10 mouse cellular contexts compared by ENCODE assay signal in genomic region chr17:73942268-73942962, GRCm38 (mm10). TPM values are rescaled to one million over a fixed set of nuclear protein-coding genes. Genes with fewer than 3 reads are reported as not detected.
A peak's percentile ranks its signal among the peaks of the same experiment; 100 is the strongest.
DNase-seq lines count a peak whose midpoint lies in the region; ATAC-seq and TF ChIP-seq lines count a peak whose summit lies in the region.
"Had no signal": no experiment of that assay in that cellular context is flagged by ENCODE, and none has a peak within 500 bp of the region (broad histone marks: within the 10 kb centered on the region; RNA-seq: fewer than 3 reads in every experiment).

No protein-coding gene starts in this region.

- H3K79me2 ChIP-seq in MEL (ENCODE audit: control insufficient read depth, insufficient read depth, low read length, poor library complexity) = no peaks in the 10 kb centered on the region

- DNase-seq in kidney, adult 2 months = peak; percentile 68
- peak; percentile 35 for DNase-seq in MEL (ENCODE audit: low read depth, low spot score)
- peak; percentile 65 to 81 for DNase-seq in heart, adult 9 months (ENCODE audit: low spot score in 2 of 2)
- DNase-seq in cerebellum, postnatal 14 days = no peak
- no peak for DNase-seq in left cerebral cortex, adult 18-20 months (ENCODE audit: low spot score in 2 of 2)
- DNase-seq: cerebellum, postnatal 25 days had no signal

- no peak overlapping the region for H3K9ac ChIP-seq in kidney, embryonic 16.5 days (replicated peaks; ENCODE audit: low read length)
- no peak overlapping the region for H3K9ac ChIP-seq in MEL (ENCODE audit: control insufficient read depth, low read depth, low read length, poor library complexity, severe bottlenecking)
- H3K9ac ChIP-seq in forebrain, embryonic 16.5 days (replicated peaks; ENCODE audit: low read depth, low read length) = no peak overlapping the region

- no peak overlapping the region for H3K4me3 ChIP-seq in kidney, adult 2 months (ENCODE audit: insufficient read depth, low read depth, low read length)
- H3K4me3 ChIP-seq in kidney, embryonic 16.5 days (ENCODE audit: low read length) = no peak overlapping the region
- peak overlapping the region; percentile 5 to 44; a peak in 3 of 4 replicates for H3K4me3 ChIP-seq in MEL (ENCODE audit: control insufficient read depth in 1 of 2, insufficient read depth in 1 of 2, low read depth in 2 of 2, low read length in 2 of 2)
- H3K4me3 ChIP-seq in megakaryocyte, embryonic 14.5 days (replicated peaks) = peak overlapping the region; percentile 82
- no peak overlapping the region for H3K4me3 ChIP-seq in forebrain, embryonic 16.5 days (replicated peaks; ENCODE audit: low read length)

- H3K4me2 ChIP-seq in kidney, embryonic 16.5 days (replicated peaks; ENCODE audit: low read depth, low read length) = no peak overlapping the region
- no peak overlapping the region for H3K4me2 ChIP-seq in forebrain, embryonic 16.5 days (ENCODE audit: low read length)

- WGBS in kidney, adult 2 months = 32% methylated on average over 3 of the region's 3 CpGs
- 57% methylated on average over 3 of the region's 3 CpGs for WGBS in kidney, embryonic 16.5 days
- WGBS in forebrain, embryonic 16.5 days = 90% methylated on average over 3 of the region's 3 CpGs

- no peaks in the 10 kb centered on the region for H3K27me3 ChIP-seq in kidney, adult 2 months (replicated peaks; ENCODE audit: control insufficient read depth, insufficient read depth, low read length)
- H3K27me3 ChIP-seq in kidney, embryonic 16.5 days (ENCODE audit: insufficient read depth, low read length) = no peaks in the 10 kb centered on the region
- no peaks in the 10 kb centered on the region for H3K27me3 ChIP-seq in MEL (ENCODE audit: control insufficient read depth in 1 of 2, insufficient read depth in 2 of 2, low read length in 2 of 2)
- H3K27me3 ChIP-seq in megakaryocyte, embryonic 14.5 days (replicated peaks) = peaks cover 32% of the 10 kb centered on the region
- no peaks in the 10 kb centered on the region for H3K27me3 ChIP-seq in forebrain, embryonic 16.5 days (replicated peaks; ENCODE audit: control insufficient read depth, insufficient read depth, low read length)

- no peaks in the 10 kb centered on the region for H3K36me3 ChIP-seq in kidney, adult 2 months (ENCODE audit: control insufficient read depth, insufficient read depth, low read length)
- no peaks in the 10 kb centered on the region for H3K36me3 ChIP-seq in kidney, embryonic 16.5 days (ENCODE audit: insufficient read depth, low read length)
- H3K36me3 ChIP-seq in MEL (ENCODE audit: control insufficient read depth in 1 of 2, insufficient read depth in 2 of 2, low read length in 2 of 2) = peaks cover 0 to 2% of the 10 kb centered on the region in 2 experiments; a peak in 1 of 4 replicates
- H3K36me3 ChIP-seq in megakaryocyte, embryonic 14.5 days (replicated peaks; ENCODE audit: low read length) = no peaks in the 10 kb centered on the region
- H3K36me3 ChIP-seq in forebrain, embryonic 16.5 days (ENCODE audit: control insufficient read depth, insufficient read depth) = no peaks in the 10 kb centered on the region
- H3K36me3 ChIP-seq: G1E had no signal

- peak in 1 of 2 experiments; percentile 35; a peak in 1 of 4 replicates for TF ChIP-seq EP300 in MEL (IDR thresholded peaks at IDR 0.05; ENCODE audit: low read depth in 1 of 2, low read length in 2 of 2)

- H3K9me3 ChIP-seq in kidney, embryonic 16.5 days (ENCODE audit: low read length) = no peaks in the 10 kb centered on the region
- no peaks in the 10 kb centered on the region for H3K9me3 ChIP-seq in MEL (replicated peaks; ENCODE audit: insufficient read depth, low read length)
- H3K9me3 ChIP-seq in megakaryocyte, embryonic 14.5 days = no peaks in the 10 kb centered on the region
- H3K9me3 ChIP-seq in forebrain, embryonic 16.5 days (ENCODE audit: control insufficient read depth, low read length) = no peaks in the 10 kb centered on the region

- TF ChIP-seq CTCF in kidney, adult 2 months (conservative IDR thresholded peaks at IDR 0.05; ENCODE audit: insufficient read depth, insufficient read length, low read depth, low read length) = no peak
- TF ChIP-seq CTCF in MEL (IDR thresholded peaks at IDR 0.05 in 2 of 3, conservative IDR thresholded peaks at IDR 0.05 in 1 of 3; ENCODE audit: control insufficient read depth in 1 of 3, insufficient read depth in 1 of 3, low read depth in 2 of 3, low read length in 3 of 3, poor library complexity in 1 of 3, severe bottlenecking in 1 of 3) = no peak

- peaks cover 9% of the 10 kb centered on the region; the same call in 1 of the 2 replicates for H3K4me1 ChIP-seq in kidney, adult 2 months (ENCODE audit: control insufficient read depth, insufficient read depth, low read length)
- no peaks in the 10 kb centered on the region for H3K4me1 ChIP-seq in kidney, embryonic 16.5 days (ENCODE audit: insufficient read depth, low read length)
- peaks cover 0 to 3% of the 10 kb centered on the region in 2 experiments; a peak in 1 of 4 replicates for H3K4me1 ChIP-seq in MEL (ENCODE audit: control insufficient read depth in 1 of 2, insufficient read depth in 2 of 2, low read length in 2 of 2)
- peaks cover 10% of the 10 kb centered on the region for H3K4me1 ChIP-seq in megakaryocyte, embryonic 14.5 days
- H3K4me1 ChIP-seq in forebrain, embryonic 16.5 days (replicated peaks; ENCODE audit: control insufficient read depth, insufficient read depth, low read length) = no peaks in the 10 kb centered on the region

- no peak for ATAC-seq in kidney, embryonic 16.5 days (ENCODE audit: low FRiP score, low TSS enrichment)
- no peak for ATAC-seq in forebrain, embryonic 16.5 days

- peak overlapping the region; percentile 77 for H3K27ac ChIP-seq in kidney, adult 2 months (ENCODE audit: insufficient read depth, low read depth, low read length)
- no peak overlapping the region for H3K27ac ChIP-seq in kidney, embryonic 16.5 days (ENCODE audit: low read length)
- H3K27ac ChIP-seq in MEL (ENCODE audit: control insufficient read depth, low read depth, low read length) = no peak overlapping the region
- no peak overlapping the region for H3K27ac ChIP-seq in forebrain, embryonic 16.5 days (ENCODE audit: low read length)

- no peak for TF ChIP-seq POLR2A in kidney, adult 2 months (IDR thresholded peaks at IDR 0.05; ENCODE audit: low read depth, low read length)
- TF ChIP-seq POLR2A in MEL (IDR thresholded peaks at IDR 0.05; ENCODE audit: control insufficient read depth in 1 of 2, insufficient read depth in 1 of 2, low read depth in 1 of 2, low read length in 2 of 2, poor library complexity in 1 of 2) = no peak

- TF ChIP-seq RAD21 in MEL (IDR thresholded peaks at IDR 0.05; ENCODE audit: low read depth, low read length) = no peak

TF ChIP-seq in MEL, 35 proteins besides CTCF, POLR2A, EP300 and RAD21:
- TF ChIP-seq E2F4 (IDR thresholded peaks at IDR 0.05; ENCODE audit: borderline replicate concordance, low read depth, low read length) (no peak), JUND (IDR thresholded peaks at IDR 0.05; ENCODE audit: low read depth, low read length) (no peak), RCOR1 (IDR thresholded peaks at IDR 0.05; ENCODE audit: low read depth, low read length) (peak; percentile 52; the same call in 1 of the 2 replicates), GATA1 (IDR thresholded peaks at IDR 0.05; ENCODE audit: low read depth, low read length) (no peak), MEF2A (IDR thresholded peaks at IDR 0.05; ENCODE audit: extremely low read depth, insufficient replicate concordance, low read depth, low read length, poor library complexity, severe bottlenecking) (no peak), USF2 (IDR thresholded peaks at IDR 0.05; ENCODE audit: borderline replicate concordance in 1 of 2, insufficient read depth in 1 of 2, low read depth in 1 of 2, low read length in 2 of 2) (no peak), HCFC1 (IDR thresholded peaks at IDR 0.05; ENCODE audit: low read depth, low read length) (no peak), NRF1 (IDR thresholded peaks at IDR 0.05; ENCODE audit: insufficient read depth, low read depth, low read length, poor library complexity, severe bottlenecking) (no peak), KAT2A (conservative IDR thresholded peaks at IDR 0.05; ENCODE audit: low read depth, low read length) (no peak), MAFK (IDR thresholded peaks at IDR 0.05; ENCODE audit: borderline replicate concordance, low read depth, low read length) (no peak), MYC (IDR thresholded peaks at IDR 0.05; ENCODE audit: low read depth, low read length) (no peak), MXI1 (IDR thresholded peaks at IDR 0.05; ENCODE audit: low read depth, low read length) (no peak), ZNF384 (IDR thresholded peaks at IDR 0.05; ENCODE audit: low read depth, low read length) (no peak), CHD1 (IDR thresholded peaks at IDR 0.05; ENCODE audit: low read depth, low read length) (no peak), TCF12 (IDR thresholded peaks at IDR 0.05; ENCODE audit: low read depth, low read length) (0 out of 2 replicates have a peak, but pooled peaks have one; percentile 8), TAL1 (IDR thresholded peaks at IDR 0.05; ENCODE audit: low read length) (no peak), CHD2 (IDR thresholded peaks at IDR 0.05; ENCODE audit: low read length) (no peak), SIN3A (IDR thresholded peaks at IDR 0.05; ENCODE audit: low read length) (no peak; the same call in 1 of the 2 replicates), ETS1 (IDR thresholded peaks at IDR 0.05; ENCODE audit: low read depth, low read length) (peak; percentile 41; the same call in 1 of the 2 replicates), ELF1 (IDR thresholded peaks at IDR 0.05; ENCODE audit: low read depth, low read length) (no peak)

RNA-seq across cellular contexts. Expression of gene Xdh, which starts 7.6 kb away (rescaled TPM):
- polyA plus RNA-seq in kidney, adult 2 months (2012; rRNA removed) = 19.2 and 23.4 TPM in 2 replicates
- polyA plus RNA-seq in kidney, embryonic 16.5 days (2015; fragmentation: Nextera tagmentation; extraction: Ambion mirVana) = 1.5 and 2.3 TPM in 2 replicates
- 2.0 TPM in 2 replicates for total RNA-seq in MEL (2012; rRNA removed)
- 10 to 100 TPM in 1 of 2 experiments, not detected in 1; 14.5 TPM for polyA plus RNA-seq in MEL (2012; ENCODE audit: insufficient read depth in 1 of 2, insufficient read length in 2 of 2, low read depth in 1 of 2, low replicate concordance in 2 of 2, missing spikeins in 1 of 2)
- 0.49 and 4.9 TPM in 2 replicates for polyA plus RNA-seq in megakaryocyte, embryonic 14.5 days (2012; ENCODE audit: insufficient read depth, low replicate concordance)
- polyA plus RNA-seq in forebrain, embryonic 16.5 days (2015; fragmentation: Nextera tagmentation; extraction: Ambion mirVana) = 0.29 and 0.47 TPM in 2 replicates
- 10 to 100 TPM; 10.4 to 15.3 TPM for total RNA-seq in left cerebral cortex, adult 18-20 months (2021)
- polyA plus RNA-seq: G1E had no signal

Comparison
In these comparisons a context has a peak if more than half of its experiments do, and no peak if none do; other contexts are left out.
1. DNase-seq: peak in kidney, adult 2 months (single experiment), MEL (single experiment) and heart, adult 9 months (2 of 2); none in cerebellum, postnatal 14 days (0 of 2) and left cerebral cortex, adult 18-20 months (0 of 2).
2. H3K4me3 ChIP-seq: peak in MEL (2 of 2) and megakaryocyte, embryonic 14.5 days (single experiment); none in kidney, adult 2 months (single experiment), kidney, embryonic 16.5 days (single experiment) and forebrain, embryonic 16.5 days (single experiment).